Mouse (Mus musculus): ENCODE measurements at regions not wholly inside any gene's neighbourhood (a gene's known extent, or its start where the extent isn't known, plus 50 kb on each side); places are given as distances from the start of the nearest gene placed in this dataset. TPM values are rescaled to one million over a fixed set of nuclear protein-coding genes. Genes with fewer than 3 reads are reported as not detected.

DNA sequence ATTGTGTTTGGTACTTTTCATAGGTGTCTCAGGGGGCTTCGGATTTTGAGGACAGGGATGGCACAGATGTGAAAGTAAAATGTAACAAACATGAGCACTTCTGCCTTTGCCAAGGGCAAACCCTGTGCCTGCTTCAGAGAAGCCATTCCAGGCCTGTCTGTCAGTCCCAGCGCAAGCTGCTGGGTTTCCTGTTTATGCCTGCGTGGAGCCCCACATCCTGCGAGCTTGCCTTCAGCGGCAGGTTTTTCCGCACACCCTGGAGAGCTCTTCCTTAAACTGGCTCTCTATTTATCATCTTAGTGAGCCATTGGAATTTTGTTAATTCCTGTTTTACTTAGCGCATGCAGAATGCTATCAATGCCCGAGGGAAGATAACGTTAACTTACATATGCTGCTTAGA is 159.5 kb downstream of the Zfp281 start:
- DNase-seq, result no peak

DNA sequence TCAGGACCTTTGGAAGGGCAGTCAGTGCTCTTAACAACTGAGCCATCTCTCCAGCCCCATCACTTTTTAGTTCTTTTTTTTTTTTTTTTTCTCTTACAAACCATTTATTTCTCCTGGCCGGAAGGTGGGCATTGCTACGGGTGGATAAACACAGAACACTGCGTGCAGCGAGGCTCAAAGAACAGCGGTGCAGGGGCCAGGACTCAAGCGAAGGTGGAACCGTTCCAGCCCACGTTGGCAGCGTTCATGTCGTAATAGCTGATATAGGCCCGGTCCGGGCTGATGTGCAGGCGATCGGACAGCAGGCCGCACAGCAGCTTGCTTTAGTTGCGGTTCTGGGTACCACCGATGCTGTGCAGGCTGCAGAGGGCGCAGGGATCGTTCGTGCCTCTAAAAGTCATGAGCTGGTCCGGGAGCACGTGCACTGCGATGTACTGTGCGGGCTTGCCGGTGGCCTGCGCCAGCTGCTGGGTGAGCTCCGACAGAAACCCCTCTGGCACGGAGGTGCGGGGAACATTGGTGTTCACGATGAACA is 164.3 kb downstream of the Zfp281 start:
- DNase-seq, result no peak

DNA sequence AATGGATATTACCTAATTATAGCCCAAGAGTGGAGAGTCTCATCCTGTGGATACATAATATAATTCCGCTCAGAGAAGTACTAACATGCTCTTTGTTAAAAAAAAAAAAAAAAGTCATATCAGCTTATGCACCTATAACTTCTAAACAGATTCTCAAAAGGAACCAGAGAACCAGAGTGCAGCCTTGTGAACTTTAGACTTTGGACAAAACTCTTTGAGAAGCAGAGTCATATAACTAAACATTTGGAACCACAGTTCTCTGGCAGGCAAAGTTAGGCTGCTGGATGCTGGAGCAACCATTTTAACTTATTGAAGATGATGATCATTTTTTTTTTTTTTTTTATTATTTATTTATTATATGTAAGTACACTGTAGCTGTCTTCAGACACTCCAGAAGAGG is 166.9 kb downstream of the Zfp281 start:
- DNase-seq, result no peak

Small RNA genes lying in the stretch of these regions (microRNA-seq; reads per million reads assigned to microRNA genes)
- gene Gm22132, result not detected
